Mouse (Mus musculus) 416B (cell line): Measurements from ENCODE around the gene Rcor2.
A peak's percentile ranks its signal among the peaks of the same experiment; 100 is the strongest.

ENCODE experiments used
- DNase-seq: peaks from one replicate; pipeline ENCODE4 v3.0.0; 2011; ENCODE audit warnings: low read depth

The Rcor2 gene

DNA sequence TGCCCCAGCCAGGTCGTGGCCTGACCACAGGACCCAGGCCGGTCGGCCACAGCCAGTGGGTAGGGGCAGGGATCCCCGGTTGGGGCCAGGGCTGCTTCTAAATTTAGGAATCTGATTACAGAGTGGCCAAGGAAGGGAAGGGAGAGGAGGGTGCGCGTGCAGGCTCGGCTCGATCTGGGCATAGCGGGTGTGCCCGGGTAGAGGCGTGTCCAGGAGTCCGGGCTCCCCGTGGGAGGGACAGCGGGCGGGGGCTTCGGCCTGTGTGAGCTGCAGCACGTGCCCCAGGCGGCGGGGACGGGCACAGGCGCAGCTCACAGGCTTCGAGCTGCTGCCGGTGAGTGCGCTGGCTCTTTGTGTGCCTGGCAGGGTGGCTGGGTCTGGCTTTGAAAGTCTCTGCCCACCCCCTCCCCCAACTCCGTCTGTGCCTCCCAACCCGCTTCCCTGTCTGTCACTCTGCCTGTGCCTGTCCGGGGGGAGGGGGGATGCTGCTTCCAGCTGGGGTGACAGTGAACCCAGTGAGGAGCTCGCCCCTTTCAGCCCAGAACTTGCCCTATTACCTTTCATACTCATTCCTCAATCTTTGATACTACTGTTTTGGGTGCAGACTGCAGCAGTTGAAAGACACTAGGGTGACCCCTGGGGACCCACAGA is at the start of gene Rcor2:
Gene Rcor2, plus strand, starts transcription at position 235 of the 651 bp plus-strand sequence.
- peak; percentile 92 for DNase-seq

DNA sequence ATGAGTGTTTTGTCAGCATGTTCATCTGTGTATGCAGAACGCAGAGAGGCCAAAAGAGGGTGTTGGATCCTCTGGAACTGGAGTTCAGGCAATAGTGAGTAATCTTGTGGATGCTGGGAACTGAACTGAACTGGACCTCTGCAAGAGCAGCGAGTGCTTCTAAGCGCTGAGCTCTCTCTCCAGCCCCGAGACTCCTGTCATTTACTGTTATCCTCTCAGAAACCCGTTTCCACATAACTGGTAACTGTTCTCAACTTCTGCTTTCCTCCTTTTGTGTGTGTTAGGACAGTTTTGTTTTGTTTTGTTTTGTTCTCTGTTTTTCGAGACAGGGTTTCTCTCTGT is 49.2 kb upstream of the Rcor2 start:
- no peak for DNase-seq

DNA sequence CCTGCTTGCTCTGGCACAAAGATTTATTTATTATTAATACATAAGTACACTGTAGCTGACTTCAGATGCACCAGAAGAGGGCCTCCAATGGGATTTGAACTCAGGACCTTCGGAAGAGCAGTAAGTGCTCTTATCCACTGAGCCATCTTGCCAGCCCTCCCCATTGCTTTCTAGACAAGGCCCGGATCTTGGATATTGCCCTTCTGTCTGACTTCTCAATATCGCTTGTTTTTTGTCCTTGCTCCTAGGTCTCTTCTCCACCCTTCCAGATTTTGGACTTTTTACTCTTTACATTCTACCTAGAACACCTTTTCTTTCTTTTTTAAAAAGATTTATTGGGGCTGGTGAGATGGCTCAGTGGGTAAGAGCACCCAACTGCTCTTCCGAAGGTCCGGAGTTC is 48.4 kb upstream of the Rcor2 start:
- no peak for DNase-seq

DNA sequence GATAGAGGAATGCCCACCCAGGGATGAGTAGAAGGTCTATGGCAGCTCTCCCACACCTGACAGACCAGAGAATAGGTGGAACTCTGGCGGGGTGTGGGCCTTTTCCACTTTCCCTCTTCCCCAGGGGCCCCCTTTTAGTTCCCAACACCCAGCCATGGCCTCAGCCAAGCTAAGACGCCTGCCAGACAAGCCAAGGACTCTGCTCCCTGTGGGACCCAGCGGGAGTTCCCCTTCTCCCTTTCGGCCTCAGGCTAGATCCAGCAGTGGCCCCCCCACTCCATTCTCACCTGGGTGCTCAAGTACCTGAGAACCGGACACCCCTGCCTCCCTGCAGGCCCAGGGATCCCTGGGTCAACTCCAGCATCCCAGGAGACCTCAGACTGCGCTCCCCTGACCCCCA is 44.9 kb upstream of the Rcor2 start:
- DNase-seq = no peak

DNA sequence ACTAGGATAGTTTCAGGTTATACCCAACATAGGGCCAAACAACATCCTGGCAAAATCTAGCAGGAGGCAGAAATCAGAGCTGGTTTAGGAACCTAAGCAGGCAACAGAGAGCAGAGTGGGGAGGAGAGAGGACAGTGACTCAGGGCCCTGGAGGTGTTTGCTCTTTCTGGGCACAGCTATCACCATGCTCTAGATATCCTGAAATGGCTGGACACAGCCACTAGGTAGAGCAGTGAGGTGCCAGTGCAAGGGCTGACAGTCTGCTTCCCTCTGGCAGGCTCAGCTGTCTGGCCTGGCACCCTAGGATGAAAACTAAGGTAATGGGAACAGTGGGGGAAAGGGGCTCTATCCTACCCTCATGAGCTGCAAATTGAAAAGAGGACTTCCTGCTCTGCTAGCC is 43.6 kb upstream of the Rcor2 start:
- peak; percentile 37 for DNase-seq

DNA sequence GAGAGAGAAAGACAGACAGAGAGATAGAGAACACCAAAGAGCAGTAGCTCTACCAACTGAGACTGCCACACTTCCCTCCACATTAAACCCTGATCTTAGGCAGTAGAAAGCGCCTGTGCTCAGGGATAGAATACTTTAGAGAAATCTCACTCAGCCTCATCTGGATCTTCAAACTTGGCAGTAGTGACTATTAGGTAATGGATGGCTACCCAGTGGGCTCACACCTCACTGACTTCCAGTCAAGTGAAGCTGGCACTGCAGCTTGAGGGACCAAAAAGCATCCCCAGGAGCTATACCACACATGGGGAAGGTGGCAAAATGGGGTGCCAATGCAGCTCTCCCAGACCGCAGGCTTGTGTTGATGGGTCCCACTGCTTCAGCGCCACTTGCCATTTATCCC is 42.9 kb upstream of the Rcor2 start:
- no peak for DNase-seq

DNA sequence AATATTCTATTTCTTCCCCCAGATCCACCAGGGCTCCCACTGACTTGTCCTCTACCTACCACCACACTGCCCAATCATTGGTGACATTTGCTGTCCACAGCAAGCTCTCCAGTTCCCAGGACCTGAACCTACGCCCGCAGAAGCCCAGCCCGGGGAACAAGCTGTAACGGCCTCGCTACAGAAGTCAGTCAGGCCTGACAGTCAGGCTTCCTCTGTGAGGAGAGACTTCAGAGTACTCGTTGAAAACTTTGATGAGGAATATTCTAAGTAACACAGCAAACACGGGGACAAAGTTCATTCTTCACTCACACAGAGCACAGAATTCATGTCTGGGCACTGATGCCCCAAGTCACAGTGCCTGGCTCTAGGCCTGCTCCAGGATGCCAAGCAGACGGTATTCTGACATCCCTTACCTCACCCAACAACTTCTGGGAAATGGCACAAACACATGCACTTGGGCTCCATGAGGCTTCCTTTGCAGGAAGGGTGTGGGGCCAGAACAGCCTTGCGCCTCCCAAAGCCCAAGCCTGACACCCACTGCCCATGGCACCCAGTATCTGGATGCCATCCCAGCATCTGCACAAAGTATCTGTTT is 41.9 kb upstream of the Rcor2 start:
- no peak for DNase-seq

DNA sequence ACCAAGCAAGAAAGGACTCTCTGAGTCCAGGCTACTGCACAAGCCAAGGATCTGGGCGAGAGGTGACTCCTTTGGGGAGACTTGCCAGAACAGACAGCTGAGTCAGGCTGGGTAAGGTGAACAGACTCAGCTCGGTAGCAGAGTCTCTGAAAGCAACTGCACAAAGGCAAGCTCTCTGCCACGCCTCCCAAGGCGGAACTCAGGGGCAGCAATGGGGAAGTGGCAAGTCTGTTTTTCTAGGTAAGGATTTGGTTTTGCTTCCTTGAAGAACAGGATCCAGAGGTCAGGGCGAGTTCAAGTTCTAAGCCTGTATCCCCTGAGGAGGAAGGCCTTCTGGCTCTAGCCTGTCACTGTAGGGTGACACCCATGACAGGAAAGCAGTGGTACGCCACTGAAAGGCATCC is 40.6 kb upstream of the Rcor2 start:
- DNase-seq = no peak

DNA sequence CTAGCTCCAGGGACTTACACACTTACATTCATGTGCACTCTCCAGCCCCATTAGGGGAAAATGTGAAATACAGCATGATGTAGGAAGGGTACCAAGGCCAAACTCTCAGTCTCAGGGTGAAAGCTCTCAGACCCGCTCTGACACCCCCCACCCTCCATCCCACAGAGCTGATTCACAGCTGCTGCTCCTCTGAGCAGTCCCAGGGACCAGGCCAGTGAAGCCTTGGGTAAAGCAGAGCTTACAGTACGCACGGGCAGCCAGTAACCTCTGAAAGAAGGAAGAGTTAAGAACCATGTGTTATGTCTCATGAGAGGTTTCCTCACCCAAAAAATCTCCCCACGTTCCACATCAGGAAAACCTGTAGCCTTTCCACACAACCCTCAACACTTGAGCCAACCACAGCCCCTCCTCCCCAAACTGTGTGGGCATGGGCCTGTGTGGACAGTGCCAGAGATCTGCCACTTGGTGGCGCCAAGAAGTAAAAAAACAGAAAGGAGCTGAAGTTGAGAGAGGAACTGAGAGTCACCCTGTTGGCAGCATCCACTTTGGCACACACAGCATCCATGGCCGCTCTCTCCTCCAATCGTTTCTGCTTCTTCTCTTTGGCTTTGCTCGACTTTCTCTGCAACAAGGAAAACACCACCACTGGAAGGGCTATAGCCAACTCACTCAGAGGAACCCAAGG is 32.4 kb upstream of the Rcor2 start:
- peak; percentile 77 for DNase-seq

DNA sequence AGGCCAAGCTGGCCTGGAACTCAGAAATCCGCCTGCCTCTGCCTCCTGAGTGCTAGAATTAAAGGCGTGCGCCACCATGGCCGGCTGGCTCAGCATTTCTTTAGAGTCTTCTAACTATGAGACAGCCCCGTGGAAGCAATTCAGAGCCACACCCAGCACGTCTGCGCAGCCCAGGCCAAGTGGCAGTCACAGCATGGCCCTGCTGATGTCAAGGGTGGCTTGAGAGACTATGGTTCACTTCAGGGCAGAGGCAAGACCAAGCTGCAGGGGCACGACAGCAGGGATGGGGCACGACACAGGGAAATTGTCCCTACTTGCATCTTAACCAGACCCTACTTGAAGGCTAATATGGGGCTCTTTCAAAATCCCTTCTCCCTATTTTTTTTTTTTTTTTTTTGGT is 31.7 kb upstream of the Rcor2 start:
- no peak for DNase-seq

DNA sequence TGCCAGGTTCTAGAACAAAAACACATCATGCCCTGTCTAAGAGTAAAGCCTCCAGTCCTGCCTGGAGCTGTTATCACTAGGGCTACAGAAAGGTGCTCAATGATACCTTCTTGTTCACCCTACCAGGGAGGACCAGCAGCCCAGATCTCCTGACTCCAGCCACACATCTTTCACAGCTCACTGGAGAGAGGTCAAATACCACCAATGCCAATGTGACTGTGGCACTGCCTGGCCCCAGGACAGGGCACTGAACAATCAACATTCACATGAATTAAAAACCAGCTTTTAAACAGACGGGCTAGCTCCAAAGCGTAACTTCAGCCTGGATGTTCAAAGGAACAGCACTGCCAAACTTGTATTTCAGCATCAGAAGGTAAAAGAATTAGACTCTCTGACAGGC is 31.1 kb upstream of the Rcor2 start:
- no peak for DNase-seq

DNA sequence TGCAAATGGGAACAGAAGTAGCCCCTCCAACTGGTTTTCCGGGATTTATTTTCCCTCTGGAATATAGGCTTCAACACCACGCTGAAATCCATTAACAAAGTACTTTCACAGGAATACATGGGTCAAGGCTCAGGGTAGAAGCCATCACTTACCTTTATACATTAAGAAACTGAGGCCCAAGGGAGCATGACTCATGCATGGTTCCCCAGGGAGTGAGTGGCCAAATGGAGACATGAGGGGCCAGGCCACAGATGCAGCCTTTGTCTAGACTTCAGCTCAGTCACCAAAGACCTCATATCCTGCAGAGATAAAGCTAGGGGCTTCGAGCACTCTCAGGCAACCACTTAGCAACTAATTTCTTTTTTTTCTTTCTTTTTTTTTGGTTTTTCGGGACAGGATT is 30.4 kb upstream of the Rcor2 start:
- no peak for DNase-seq

DNA sequence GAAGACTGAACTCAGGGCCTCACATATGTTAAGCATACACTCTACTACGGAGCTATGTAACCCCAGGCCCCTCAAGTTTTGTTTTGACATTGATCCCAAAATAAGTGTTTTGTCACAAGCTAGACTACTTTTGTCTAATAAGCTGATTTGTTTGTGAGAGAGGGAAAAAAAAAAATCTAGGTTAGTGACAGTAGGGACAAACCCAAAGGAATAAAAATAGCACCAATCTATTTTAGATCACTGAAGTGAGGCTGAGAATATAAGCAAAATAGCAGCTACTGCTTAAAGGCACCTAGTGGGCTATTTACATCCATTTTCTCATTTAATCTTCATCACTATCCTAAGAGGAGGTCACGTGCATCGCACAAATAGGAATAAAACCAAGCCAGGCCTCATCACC is 27.6 kb upstream of the Rcor2 start:
- DNase-seq = no peak

DNA sequence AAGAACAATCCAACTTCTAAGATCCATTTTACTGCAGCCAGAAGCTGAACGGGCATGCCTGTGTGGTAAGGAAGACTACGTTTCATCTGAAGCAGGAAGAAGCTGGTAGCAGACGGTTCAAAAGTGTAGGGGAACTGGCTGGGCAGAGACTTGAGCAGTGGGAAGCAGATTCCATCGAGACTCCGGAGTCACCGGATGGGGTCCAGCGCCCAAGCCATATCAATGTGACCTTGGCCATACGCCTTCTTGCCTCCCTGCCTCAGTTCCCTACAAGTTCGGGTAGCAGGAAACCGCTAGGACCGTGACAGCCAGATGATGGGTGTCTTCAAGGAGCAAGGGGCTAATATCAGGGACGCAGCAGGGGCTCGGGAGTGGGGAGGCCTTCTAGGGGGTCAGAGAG is 26.8 kb upstream of the Rcor2 start:
- peak; percentile 41 for DNase-seq

DNA sequence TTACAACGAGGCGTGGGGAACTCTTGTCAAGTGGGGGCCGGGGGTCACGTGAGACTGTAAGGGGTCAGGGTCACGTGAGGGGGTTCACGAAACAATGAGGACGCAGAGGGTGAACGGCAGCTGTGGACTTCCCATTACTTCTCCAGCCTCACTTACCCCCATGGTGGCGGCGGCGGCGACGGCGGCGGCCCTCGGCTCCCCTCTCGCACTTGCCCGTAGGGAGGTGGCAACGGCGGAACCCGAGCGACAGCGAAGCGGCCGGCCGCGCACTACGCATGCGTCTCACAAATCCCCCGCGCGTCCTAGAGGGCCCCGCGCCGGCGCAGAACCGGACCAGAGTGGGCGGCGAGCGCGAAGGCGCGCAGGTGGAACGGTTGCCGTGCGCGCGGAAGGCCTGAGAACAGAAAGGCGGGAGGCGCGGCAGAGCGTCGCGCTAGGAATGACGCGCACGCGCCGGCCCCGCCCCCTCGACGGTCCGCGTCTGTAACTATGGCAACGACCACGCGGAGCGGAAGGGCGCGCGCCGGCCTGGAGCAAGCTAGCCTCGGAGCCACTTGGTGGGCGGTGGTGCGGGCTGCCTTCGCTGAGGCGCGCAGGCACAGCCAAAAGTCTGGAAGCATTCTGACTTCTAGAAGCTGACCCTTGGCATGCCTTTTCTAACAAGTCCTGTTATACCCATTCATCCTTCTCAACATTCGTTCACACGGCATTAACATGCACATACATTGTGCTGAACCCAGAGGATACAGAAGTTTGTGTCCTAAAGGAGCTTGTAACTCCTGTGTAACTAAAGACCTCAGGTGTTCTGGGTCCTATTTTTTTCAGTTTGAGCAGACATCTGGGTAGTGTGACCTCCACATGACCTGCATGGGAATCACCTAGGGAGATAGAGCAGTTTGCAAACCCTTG is 26.1 kb upstream of the Rcor2 start, which contains the start of gene Naa40:
Gene Naa40, minus strand, starts transcription at position 402 of the 909 bp plus-strand sequence.
- DNase-seq = peak; percentile 94

DNA sequence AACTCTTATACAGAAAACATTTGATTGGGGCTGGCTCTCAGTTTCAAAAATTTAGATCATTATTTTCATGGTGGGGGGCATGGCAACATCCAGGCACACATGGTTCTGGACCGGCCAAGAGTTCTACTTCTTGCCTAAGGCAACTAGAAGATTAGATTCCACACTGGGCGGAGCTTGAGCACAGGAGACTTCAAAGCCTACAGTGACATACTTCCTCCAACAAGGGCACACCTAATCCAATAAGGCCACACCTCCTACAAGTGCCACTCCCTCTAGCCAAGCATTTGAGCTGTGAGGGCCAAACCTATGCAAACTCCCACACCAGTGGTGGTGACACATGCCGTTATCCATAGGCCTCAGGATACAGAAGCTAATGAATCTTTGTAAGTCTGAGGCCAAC is 21.1 kb upstream of the Rcor2 start:
- peak; percentile 49 for DNase-seq

DNA sequence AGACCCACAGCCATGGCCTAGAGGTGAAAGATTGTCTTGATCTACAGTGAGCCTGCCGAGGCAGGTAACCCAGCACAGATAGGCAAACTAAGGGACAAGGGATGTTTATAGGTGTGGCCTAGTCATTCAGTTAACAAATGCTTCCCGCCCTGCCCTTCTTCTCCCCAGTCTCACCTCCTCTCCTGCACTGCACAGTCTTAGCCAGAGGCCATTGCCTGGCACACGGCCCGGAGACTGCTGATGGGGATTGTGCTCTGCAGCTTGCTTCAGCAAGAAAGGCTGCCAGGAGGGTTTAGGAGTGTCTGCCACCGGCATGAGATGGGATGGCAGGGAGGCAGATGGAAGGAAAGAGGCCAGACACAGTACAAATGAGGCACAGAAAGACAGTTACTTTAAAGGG is 9.2 kb upstream of the Rcor2 start:
- DNase-seq = no peak

DNA sequence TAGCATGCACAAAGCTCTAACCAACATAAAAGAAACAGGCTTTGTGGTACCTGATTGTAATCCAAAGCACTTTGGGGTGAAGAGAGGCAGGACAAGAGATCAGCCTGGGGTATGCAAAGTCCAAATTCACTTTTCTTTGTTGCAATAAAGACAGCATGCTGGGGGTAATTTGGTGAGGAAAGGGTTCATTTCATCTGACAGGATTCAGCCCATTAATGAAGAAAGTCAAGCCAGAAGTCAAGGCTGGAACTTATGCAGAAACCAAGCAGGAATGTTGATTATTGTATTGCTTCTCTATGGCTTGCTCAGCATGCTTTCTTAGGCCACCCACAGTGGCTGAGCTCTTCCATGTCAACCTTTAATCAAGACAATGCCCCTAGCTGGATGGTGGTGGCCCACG is 5.6 kb upstream of the Rcor2 start:
- DNase-seq = no peak

DNA sequence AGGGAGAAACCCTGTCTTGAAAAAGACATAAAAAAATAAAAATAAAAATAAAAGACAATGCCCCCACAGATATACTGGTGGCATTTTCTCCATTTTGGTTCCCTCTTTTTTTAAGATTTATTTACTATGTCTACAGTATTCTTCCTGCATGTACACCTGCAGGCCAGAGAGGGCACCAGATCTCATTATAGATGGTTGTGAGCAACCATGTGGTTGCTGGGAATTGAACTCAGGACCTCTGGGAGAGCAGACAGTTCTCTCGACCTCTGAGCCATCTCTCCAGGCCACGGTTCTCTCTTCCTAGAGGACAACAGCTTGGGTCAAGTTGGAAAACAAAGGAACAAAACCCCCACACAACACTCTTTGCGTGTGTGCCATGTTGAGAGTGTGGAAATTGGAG is 5.2 kb upstream of the Rcor2 start:
- no peak for DNase-seq

DNA sequence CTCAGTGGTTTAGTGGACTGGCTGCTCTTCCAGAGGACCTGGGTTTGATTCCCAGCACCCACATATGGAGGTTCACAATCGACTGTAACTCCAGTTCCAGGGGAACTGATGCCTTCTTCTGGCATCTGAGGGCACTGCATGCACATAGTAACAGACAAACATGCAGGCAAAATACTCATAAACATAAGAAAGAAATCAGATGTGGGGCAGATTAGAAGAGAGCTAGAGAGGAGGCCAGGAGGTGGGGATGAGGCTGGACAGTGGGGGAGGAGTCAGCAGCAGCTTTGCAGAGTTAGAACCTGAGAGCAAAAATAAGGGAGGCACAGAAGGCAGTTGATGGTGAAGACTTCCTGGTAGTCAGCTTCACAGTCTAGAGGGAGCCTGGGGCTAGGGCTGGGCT is 4.5 kb upstream of the Rcor2 start:
- DNase-seq = no peak

DNA sequence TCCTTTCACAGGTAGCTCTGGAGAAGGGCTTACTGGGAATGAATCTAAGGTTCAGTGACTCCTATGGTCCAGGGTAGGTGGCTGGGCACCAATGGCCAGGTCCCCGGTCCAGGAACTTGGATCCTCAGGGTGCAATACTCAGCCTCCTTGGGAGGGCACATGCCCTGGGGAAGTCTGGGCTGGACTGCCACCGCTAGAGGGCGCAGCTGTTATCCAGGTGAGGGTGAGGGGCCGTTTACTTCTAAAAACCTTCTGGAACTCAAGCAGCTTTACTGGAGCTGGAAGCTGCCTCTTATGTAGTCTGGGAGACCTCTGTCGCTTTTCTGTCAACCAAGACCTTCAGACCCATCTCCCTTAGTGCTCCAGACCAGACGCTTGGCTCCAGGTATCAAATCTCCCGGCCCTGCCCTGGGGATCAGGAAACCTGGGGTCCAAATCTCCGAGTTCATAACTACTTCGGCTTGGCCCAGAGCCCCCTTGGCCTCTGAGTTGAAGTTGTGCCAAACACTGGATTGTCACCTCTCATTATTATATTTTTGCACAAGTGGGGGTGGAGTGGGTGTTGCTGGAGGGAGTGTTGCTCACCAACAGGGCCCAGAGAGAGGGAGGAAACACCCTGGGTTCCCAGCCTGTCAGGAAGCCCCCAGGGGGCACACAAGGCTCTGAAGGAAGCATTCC is 2.9 kb upstream of the Rcor2 start:
- peak; percentile 77 for DNase-seq

DNA sequence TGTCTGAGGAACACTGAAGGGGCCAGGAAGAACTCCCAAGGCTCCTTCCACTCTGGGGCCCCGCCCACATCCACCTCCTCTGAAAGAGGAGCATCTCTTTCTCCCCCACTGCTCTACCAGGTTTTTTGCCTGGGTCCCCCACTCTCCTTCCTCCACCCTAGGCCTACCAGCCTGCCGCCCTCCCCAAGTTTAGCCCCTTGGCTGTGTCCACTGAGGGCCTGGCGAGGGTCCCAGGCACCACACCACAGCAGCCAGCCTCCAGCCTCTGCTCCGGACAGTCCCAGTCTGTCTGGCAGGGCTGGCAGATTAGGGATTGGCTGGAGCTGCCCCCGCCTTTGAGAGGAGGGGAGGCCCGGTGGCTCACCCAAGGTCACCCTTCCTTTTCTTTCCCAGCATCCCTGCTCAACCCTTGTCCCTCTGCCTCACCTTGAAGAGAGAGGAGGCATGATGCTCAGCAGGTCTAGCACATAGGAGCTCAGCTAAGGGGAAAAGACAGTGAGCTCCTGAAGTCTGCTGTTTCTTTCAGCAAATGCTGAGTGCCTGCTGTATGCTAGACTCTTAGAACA is 2.3 kb upstream of the Rcor2 start:
- no peak for DNase-seq
